Mouse (Mus musculus): ENCODE data around the gene Zfp367.

DNA sequence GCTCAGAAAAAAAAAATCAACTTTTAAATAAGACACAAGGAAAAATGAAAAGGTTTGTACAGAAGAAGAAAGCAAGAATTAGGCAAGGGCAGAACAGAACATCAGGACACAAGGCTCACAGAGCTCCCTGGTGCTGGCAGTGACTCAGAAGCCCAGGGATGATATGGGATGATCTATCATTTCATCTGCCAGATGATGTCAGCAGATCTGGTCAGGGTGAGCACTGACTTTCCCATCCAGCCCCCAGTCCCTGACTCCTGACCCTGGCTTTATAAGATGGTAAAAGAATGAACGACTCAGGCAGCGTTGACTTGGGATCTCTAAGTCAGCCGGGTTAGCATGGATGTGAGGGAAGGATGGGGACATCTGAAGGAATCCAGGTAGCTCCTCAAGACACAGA lies 69.7 kb downstream of the Zfp367 start:
- no peak for TF ChIP-seq CTCF (IDR thresholded peaks at IDR 0.05; ENCODE audit: control insufficient read depth, insufficient read depth, insufficient read length)
- no peak for TF ChIP-seq MAX (IDR thresholded peaks at IDR 0.05)
- TF ChIP-seq CEBPB (IDR thresholded peaks at IDR 0.05; ENCODE audit: low read depth): no peak
